27 mouse cellular contexts compared by ENCODE assay signal in the genomic region with DNA sequence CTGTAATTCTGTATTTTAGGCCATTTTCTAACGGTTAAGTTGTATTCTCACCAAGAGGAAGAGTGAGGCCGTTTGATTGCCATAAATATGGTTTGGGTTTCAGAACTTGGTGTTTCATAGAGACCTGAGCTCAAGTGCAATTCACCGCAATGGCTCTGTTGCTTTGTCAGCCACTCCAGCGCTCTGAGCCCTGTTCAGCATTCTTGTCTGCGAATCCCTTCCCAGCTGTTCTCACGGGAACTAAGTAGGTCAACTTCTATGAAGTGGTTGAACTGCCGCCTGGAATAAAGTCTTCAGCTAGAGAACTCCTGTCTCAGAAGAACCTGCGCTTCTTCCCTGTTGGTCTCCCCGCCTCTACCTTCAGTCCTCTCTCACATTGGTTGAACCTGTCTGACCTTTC.
A peak's percentile ranks its signal among the peaks of the same experiment; 100 is the strongest.
DNase-seq lines count a peak whose midpoint lies in the region; TF ChIP-seq lines count a peak whose summit lies in the region.
"Had no signal": no experiment of that assay in that cellular context is flagged by ENCODE, and none has a peak within 500 bp of the region (broad histone marks: within the 10 kb centered on the region; RNA-seq: fewer than 3 reads in every experiment).

No protein-coding gene starts in this region.

- intact Hi-C loops in left cerebral cortex, postnatal 25 days (cut with DNase I), result loop anchor here (2.0 to 5.0 kb wide), 2 partner anchors 57 to 257 kb away; no protein-coding TSS in a partner anchor

- no peak for TF ChIP-seq CTCF in layer of hippocampus, adult 2 months (conservative IDR thresholded peaks at IDR 0.05)

- no peak overlapping the region for H3K4me3 ChIP-seq in layer of hippocampus, adult 2 months
- H3K4me3 ChIP-seq: embryonic facial prominence, embryonic 10.5 days; embryonic facial prominence, embryonic 13.5 days; erythroblast, embryonic 14.5 days; forebrain, embryonic 12.5 days; forebrain, embryonic 15.5 days; gastrocnemius, adult 2 months; heart, embryonic 12.5 days; heart, embryonic 15.5 days had no signal

- H3K27ac ChIP-seq in layer of hippocampus, adult 2 months, result peak overlapping the region; percentile 67; the same call in 1 of the 2 replicates
- H3K27ac ChIP-seq: embryonic facial prominence, embryonic 10.5 days; embryonic facial prominence, embryonic 13.5 days; forebrain, embryonic 12.5 days; gastrocnemius, adult 2 months; heart, embryonic 15.5 days; hindbrain, embryonic 14.5 days; hindbrain, postnatal 0 days had no signal

- DNase-seq in layer of hippocampus, adult 2 months (ENCODE audit: low spot score in 2 of 2), result no peak
- DNase-seq in layer of hippocampus, adult 18-20 months (ENCODE audit: low spot score in 2 of 2), result no peak
- peak; percentile 23 to 71 for DNase-seq in left cerebral cortex, postnatal 25 days (ENCODE audit: low spot score in 2 of 2)
- DNase-seq in left cerebral cortex, adult 9 months (ENCODE audit: low spot score in 2 of 2), result no peak
- peak; percentile 37 to 52 for DNase-seq in right cerebral cortex, postnatal 10 days (ENCODE audit: low spot score in 2 of 2)
- no peak for DNase-seq in right cerebral cortex, postnatal 14 days
- DNase-seq: adrenal gland, adult 2 months; adrenal gland, postnatal 14 days; cerebellum, adult 11-12 months; cerebellum, adult 8-10 months; cerebellum, postnatal 10 days; cerebellum, postnatal 36 days; embryo, embryonic 11 days; gastrocnemius, adult 2 months; gastrocnemius, postnatal 14 days; heart, adult 18-20 months; heart, postnatal 10 days; heart, postnatal 4 days had no signal

Comparison
In these comparisons a context has a peak if more than half of its experiments do, and no peak if none do; other contexts are left out.
1. DNase-seq: peak in left cerebral cortex, postnatal 25 days (2 of 2) and right cerebral cortex, postnatal 10 days (2 of 2); none in layer of hippocampus, adult 2 months (0 of 2), layer of hippocampus, adult 18-20 months (0 of 2), left cerebral cortex, adult 9 months (0 of 2) and right cerebral cortex, postnatal 14 days (single experiment).